Mouse (Mus musculus) heart, embryonic 15.5 days (tissue): ENCODE measurements at regions not wholly inside any gene's neighbourhood (a gene's known extent, or its start where the extent isn't known, plus 50 kb on each side); places are given as distances from the start of the nearest gene placed in this dataset.

Experiments used
- ATAC-seq: fragments of 200-750 bp; cut with Nextera tagmentation; replicated peaks from 2 replicates; pipeline ENCODE4 v1.8.0; 2017; ENCODE audit warnings: low read depth, moderate TSS enrichment; ENCODE audit not compliant: insufficient number of reproducible peaks, insufficient read depth, low FRiP score
- H3K27ac ChIP-seq: fragments of 300-500 bp; sonication (generic); 2 replicates; pipeline ENCODE4 v1.5.1; 2015; ENCODE audit warnings: mild to moderate bottlenecking, inconsistent platforms
- H3K27me3 ChIP-seq: fragments of 300-500 bp; sonication (generic); 2 replicates; pipeline ENCODE4 v1.6.1; 2015; ENCODE audit warnings: inconsistent platforms
- H3K36me3 ChIP-seq: fragments of 300-500 bp; sonication (generic); 2 replicates; pipeline ENCODE4 v1.6.1; 2015; ENCODE audit warnings: mild to moderate bottlenecking, inconsistent platforms
- H3K4me1 ChIP-seq: fragments of 300-500 bp; sonication (generic); replicated peaks from 2 replicates; pipeline ENCODE4 v1.6.1; 2015; ENCODE audit warnings: inconsistent platforms
- H3K4me2 ChIP-seq: fragments of 300-500 bp; sonication (generic); 2 replicates; pipeline ENCODE4 v1.6.1; 2015; ENCODE audit warnings: inconsistent platforms, mild to moderate bottlenecking, moderate library complexity
- H3K4me3 ChIP-seq: fragments of 300-500 bp; sonication (generic); 2 replicates; pipeline ENCODE4 v1.5.1; 2015; ENCODE audit warnings: mild to moderate bottlenecking, inconsistent platforms
- H3K9ac ChIP-seq: fragments of 300-500 bp; sonication (generic); 2 replicates; pipeline ENCODE4 v1.6.1; 2015; ENCODE audit warnings: mild to moderate bottlenecking, inconsistent platforms
- H3K9me3 ChIP-seq: fragments of 300-500 bp; sonication (generic); replicated peaks from 2 replicates; pipeline ENCODE4 v1.6.1; 2016; ENCODE audit warnings: inconsistent platforms
- WGBS: fragments of 180-500 bp; shearing (Covaris S2); methylation state at CpG from one replicate; pipeline ENCODE4 v1.1.7; 2015; ENCODE audit warnings: mixed read lengths; 5-methylcytosine and 5-hydroxymethylcytosine counted together

- Histone ChIP-seq H3K4me1 (no peaks in the 10 kb centered on the region), H3K27me3 (no peaks in the 10 kb centered on the region), H3K9me3 (no peaks in the 10 kb centered on the region), H3K27ac (no peak overlapping the region), H3K36me3 (no peaks in the 10 kb centered on the region), H3K4me2 (no peak overlapping the region), H3K9ac (no peak overlapping the region), H3K4me3 (no peak overlapping the region)
- no peak for ATAC-seq
Observed at GRCm38 (mm10) chr15:87264906-87265305, 279.2 kb upstream of the Fam19a5 start.

- no peak for ATAC-seq
- Histone ChIP-seq H3K9ac (no peak overlapping the region), H3K27me3 (no peaks in the 10 kb centered on the region), H3K4me1 (no peaks in the 10 kb centered on the region), H3K4me3 (no peak overlapping the region), H3K4me2 (no peak overlapping the region), H3K36me3 (no peaks in the 10 kb centered on the region), H3K27ac (no peak overlapping the region), H3K9me3 (no peaks in the 10 kb centered on the region)
- WGBS, result 66% methylated on average over 7 of the region's 7 CpGs
Observed at GRCm38 (mm10) chr15:87290987-87291529, 253.0 kb upstream of the Fam19a5 start.

- no peak overlapping the region for H3K9ac ChIP-seq
- no peak overlapping the region for H3K27ac ChIP-seq
- ATAC-seq, result no peak
- H3K36me3 ChIP-seq, result no peaks in the 10 kb centered on the region
- no peaks in the 10 kb centered on the region for H3K27me3 ChIP-seq
- no peaks in the 10 kb centered on the region; the same call in 1 of the 2 replicates for H3K9me3 ChIP-seq
- no peak overlapping the region for H3K4me2 ChIP-seq
- H3K4me1 ChIP-seq, result no peaks in the 10 kb centered on the region
- H3K4me3 ChIP-seq, result no peak overlapping the region
Observed at GRCm38 (mm10) chr15:87319896-87320295, 224.2 kb upstream of the Fam19a5 start.

- WGBS, result 66% methylated on average over 12 of the region's 12 CpGs
- Histone ChIP-seq H3K4me3 (no peak overlapping the region), H3K27me3 (no peaks in the 10 kb centered on the region), H3K36me3 (no peaks in the 10 kb centered on the region), H3K9ac (no peak overlapping the region), H3K4me1 (no peaks in the 10 kb centered on the region), H3K27ac (no peak overlapping the region), H3K4me2 (no peak overlapping the region), H3K9me3 (no peaks in the 10 kb centered on the region; the same call in 1 of the 2 replicates)
- ATAC-seq, result no peak
Observed at GRCm38 (mm10) chr15:87321067-87321985, 222.8 kb upstream of the Fam19a5 start.

GRCm38 (mm10) chr15:87325389-87325788 is 218.7 kb upstream of the Fam19a5 start:
- 74% methylated on average over 5 of the region's 5 CpGs for WGBS
- Histone ChIP-seq H3K4me2 (no peak overlapping the region), H3K36me3 (no peaks in the 10 kb centered on the region), H3K4me3 (no peak overlapping the region), H3K27ac (no peak overlapping the region), H3K9me3 (no peaks in the 10 kb centered on the region), H3K4me1 (no peaks in the 10 kb centered on the region), H3K9ac (no peak overlapping the region), H3K27me3 (no peaks in the 10 kb centered on the region)
- ATAC-seq, result no peak

GRCm38 (mm10) chr15:87326281-87326680 is 217.8 kb upstream of the Fam19a5 start:
- Histone ChIP-seq H3K4me3 (no peak overlapping the region), H3K9ac (no peak overlapping the region), H3K4me1 (no peaks in the 10 kb centered on the region), H3K27me3 (no peaks in the 10 kb centered on the region), H3K9me3 (no peaks in the 10 kb centered on the region), H3K36me3 (no peaks in the 10 kb centered on the region), H3K4me2 (no peak overlapping the region), H3K27ac (no peak overlapping the region)
- no peak for ATAC-seq
- WGBS, result 82% methylated on average over 6 of the region's 6 CpGs

- H3K27me3 ChIP-seq, result no peaks in the 10 kb centered on the region
- no peaks in the 10 kb centered on the region for H3K9me3 ChIP-seq
- no peaks in the 10 kb centered on the region for H3K4me1 ChIP-seq
- H3K9ac ChIP-seq, result no peak overlapping the region
- WGBS, result 75% methylated on average over 3 of the region's 3 CpGs
- H3K4me2 ChIP-seq, result no peak overlapping the region
- no peak overlapping the region for H3K4me3 ChIP-seq
- no peak overlapping the region for H3K27ac ChIP-seq
- H3K36me3 ChIP-seq, result no peaks in the 10 kb centered on the region
- no peak for ATAC-seq
Observed at GRCm38 (mm10) chr15:87332441-87332840, 211.7 kb upstream of the Fam19a5 start.

- H3K9ac ChIP-seq, result no peak overlapping the region
- no peaks in the 10 kb centered on the region for H3K9me3 ChIP-seq
- H3K4me3 ChIP-seq, result no peak overlapping the region
- no peak overlapping the region for H3K27ac ChIP-seq
- H3K4me1 ChIP-seq, result no peaks in the 10 kb centered on the region
- WGBS, result 78% methylated on average over 4 of the region's 4 CpGs
- no peaks in the 10 kb centered on the region for H3K36me3 ChIP-seq
- no peak overlapping the region for H3K4me2 ChIP-seq
- H3K27me3 ChIP-seq, result no peaks in the 10 kb centered on the region
- ATAC-seq, result no peak
Observed at GRCm38 (mm10) chr15:87333527-87333926, 210.6 kb upstream of the Fam19a5 start.

GRCm38 (mm10) chr15:87334430-87334829 is 209.7 kb upstream of the Fam19a5 start:
- Histone ChIP-seq H3K4me1 (no peaks in the 10 kb centered on the region), H3K27me3 (no peaks in the 10 kb centered on the region), H3K9me3 (no peaks in the 10 kb centered on the region), H3K4me2 (no peak overlapping the region), H3K9ac (no peak overlapping the region), H3K36me3 (no peaks in the 10 kb centered on the region), H3K27ac (no peak overlapping the region), H3K4me3 (no peak overlapping the region)
- WGBS, result 63% methylated on average over 4 of the region's 4 CpGs
- no peak for ATAC-seq

- ATAC-seq, result no peak
- H3K9me3 ChIP-seq, result no peaks in the 10 kb centered on the region
- H3K9ac ChIP-seq, result no peak overlapping the region
- H3K4me2 ChIP-seq, result no peak overlapping the region
- H3K27me3 ChIP-seq, result no peaks in the 10 kb centered on the region
- no peak overlapping the region for H3K4me3 ChIP-seq
- no peak overlapping the region for H3K27ac ChIP-seq
- H3K4me1 ChIP-seq, result no peaks in the 10 kb centered on the region
- 73% methylated on average over 4 of the region's 4 CpGs for WGBS
- no peaks in the 10 kb centered on the region for H3K36me3 ChIP-seq
Observed at GRCm38 (mm10) chr15:87335324-87335723, 208.8 kb upstream of the Fam19a5 start.

GRCm38 (mm10) chr15:87335737-87336136 is 208.4 kb upstream of the Fam19a5 start:
- H3K9ac ChIP-seq, result no peak overlapping the region
- no peak overlapping the region for H3K4me3 ChIP-seq
- WGBS, result 81% methylated on average over 11 of the region's 11 CpGs
- no peak for ATAC-seq
- no peaks in the 10 kb centered on the region for H3K27me3 ChIP-seq
- H3K36me3 ChIP-seq, result no peaks in the 10 kb centered on the region
- no peak overlapping the region for H3K27ac ChIP-seq
- H3K4me1 ChIP-seq, result no peaks in the 10 kb centered on the region
- no peaks in the 10 kb centered on the region for H3K9me3 ChIP-seq
- H3K4me2 ChIP-seq, result no peak overlapping the region

GRCm38 (mm10) chr15:87339904-87340303 is 204.2 kb upstream of the Fam19a5 start:
- no peak overlapping the region for H3K9ac ChIP-seq
- ATAC-seq, result no peak
- 61% methylated on average over 3 of the region's 3 CpGs for WGBS
- no peaks in the 10 kb centered on the region for H3K9me3 ChIP-seq
- H3K4me1 ChIP-seq, result no peaks in the 10 kb centered on the region
- H3K27ac ChIP-seq, result no peak overlapping the region
- no peaks in the 10 kb centered on the region for H3K27me3 ChIP-seq
- H3K36me3 ChIP-seq, result no peaks in the 10 kb centered on the region
- no peak overlapping the region for H3K4me3 ChIP-seq
- no peak overlapping the region for H3K4me2 ChIP-seq
